Mouse (Mus musculus) kidney, postnatal 14 days (tissue): ENCODE data around the gene Uri1.

ENCODE experiments used
- DNase-seq: peaks from one replicate; pipeline ENCODE4 v3.0.0; 2022; ENCODE audit warnings: mixed read lengths

The Uri1 gene

DNA sequence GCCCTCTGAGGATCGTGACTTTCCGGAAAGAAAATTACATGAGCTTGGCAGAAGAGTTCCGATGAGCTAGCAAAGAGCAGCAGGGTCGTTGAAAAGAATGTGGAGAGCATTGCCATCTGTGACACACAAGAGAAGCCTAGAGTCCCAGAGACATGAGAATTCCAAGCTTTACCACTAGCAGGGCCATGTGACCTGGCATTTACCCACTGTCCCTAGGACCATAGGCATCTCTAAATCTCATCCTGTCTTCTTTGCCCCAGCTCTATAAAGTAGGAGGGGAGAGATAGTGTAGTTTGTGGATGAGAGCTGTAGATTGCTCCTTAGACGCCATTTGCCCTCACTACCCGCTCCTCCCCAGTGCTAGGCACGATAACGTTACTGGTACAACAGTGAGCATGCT lies at the start of gene Uri1:
TSS of gene Uri1 (minus strand) at position 101 of the 400 bp plus-strand sequence.
- DNase-seq, result no peak

DNA sequence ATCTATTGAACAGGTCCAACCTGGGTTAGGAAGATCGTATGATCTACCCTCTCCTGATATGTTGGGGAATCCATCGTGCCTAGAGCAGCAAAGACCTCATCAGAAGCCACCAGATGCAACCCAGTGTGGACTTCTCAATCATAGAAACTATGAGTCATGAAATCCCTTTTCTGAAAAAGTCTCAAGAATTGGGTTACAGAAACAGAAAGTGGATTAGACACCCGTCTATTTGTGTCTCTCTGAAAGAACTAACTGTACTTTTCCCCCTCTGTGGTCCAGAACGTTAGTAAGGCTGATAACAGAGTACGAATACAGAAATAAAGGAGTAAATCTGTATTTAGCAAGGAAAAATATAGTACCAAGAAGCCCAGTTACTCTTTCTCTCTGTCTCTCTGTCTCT lies 47.7 kb upstream of the Uri1 start:
- no peak for DNase-seq

DNA sequence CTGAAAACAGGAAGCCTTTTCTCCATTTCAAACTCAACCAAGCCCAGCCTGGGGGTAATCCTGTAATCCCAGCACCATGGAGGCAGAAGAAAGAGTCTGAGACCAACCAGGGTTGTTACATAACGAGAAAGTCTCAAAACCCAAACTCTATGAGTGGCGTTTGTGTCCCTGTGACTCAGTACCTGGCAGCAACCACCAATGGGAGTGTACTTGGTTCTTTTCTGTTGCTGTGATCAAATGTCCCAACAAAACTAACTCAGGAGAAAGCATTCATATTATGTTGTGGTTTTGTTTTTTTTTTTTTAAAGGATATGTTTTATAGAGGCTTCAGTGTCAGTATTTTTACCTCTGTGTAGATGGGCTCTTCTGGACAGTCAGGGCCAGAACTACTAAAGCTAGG lies 47.3 kb upstream of the Uri1 start:
- DNase-seq, result no peak

DNA sequence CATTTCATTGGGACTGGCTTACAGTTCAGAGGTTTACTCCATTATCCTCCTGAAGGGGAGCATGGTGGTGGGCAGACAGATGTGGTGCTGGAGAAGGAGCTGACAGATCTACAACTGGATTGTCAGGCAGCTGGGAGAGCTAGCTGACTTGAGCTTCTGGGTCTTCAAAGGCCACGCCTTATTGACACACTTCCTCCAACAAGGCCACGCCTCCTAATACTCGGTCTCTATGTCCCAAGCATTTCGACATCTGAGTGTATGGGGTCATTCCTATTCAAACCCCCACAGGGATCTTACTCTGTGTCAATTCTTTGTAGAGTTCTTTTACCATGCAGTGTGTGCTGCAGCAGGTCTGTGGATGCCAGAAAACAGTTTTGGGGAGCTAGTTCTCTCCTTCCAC lies 41.1 kb upstream of the Uri1 start:
- no peak for DNase-seq

DNA sequence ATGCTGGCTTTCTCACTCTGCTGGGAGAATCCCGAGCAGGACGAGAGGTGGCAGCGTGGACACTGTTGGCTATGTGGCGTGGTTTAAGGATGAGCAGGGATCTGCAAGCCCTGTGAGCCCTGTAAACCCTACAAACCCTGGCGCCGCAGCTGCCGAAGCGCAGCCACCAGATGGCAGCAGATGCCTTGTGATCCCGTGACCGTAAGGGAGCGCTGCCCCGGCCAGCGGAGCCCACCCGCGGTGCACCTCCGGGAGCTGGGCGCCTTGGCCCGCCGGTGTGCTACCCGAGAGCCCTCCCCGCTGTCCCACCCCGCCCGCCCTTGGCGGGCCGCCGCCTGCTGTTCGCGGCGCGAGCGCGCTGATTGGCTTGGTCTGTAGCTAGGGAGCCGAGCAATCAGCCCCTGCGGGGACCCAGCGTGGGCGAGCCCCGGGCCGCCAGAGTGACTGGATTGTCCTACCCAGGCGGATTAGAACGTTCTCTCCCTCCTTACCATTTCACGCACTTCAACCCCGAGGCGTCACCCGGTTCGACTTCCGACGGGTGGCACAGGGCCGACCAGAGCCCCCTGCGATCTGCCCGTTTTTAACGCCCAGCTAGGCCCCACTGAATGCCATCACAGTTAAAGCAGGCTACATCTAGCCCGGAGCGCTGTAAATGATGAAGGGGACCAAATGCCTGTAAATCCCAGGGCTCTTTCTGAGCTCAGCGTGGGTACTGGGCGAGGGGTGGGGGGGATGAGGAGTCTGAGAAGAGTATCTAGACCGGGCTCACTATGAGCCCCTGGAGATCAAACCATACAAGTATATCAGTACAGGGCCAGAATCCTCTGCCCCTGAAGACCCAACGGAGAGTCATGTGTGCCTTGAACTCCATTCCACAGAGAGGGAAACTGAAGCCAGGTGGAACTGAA lies 38.0 kb upstream of the Uri1 start:
- peak; percentile 91 for DNase-seq

DNA sequence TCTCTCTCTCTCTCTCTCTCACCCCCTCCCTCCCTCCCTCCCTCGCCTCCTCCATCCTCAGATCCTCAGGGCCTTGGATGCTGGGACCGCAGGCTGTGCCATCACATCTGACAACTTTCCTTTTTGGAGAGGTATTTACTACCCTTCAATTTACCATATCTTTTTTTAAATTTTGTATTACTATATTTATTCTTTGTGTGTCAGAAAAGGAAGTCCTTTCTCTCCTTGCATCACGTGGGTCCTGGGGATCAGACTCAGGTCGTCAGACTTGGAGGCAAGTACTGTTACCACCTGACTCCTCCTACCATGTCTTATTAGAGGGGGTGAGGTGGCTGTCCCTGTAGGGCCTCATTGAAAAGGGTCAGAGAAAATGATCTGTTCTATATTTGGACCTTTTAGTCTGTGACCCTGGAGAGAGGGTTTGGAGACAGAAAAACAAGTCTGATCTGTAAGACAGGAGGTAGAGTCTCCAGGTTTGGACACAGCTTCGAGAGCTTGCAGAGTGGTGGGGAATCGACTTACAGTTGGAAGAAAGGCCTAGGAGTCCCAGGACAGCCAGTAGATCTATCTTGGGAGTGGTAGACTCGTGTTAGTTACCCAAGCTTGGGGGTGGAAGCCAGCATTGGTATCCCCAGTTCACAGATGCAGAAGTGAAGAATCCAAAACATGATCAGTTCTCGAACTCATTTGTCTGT lies 36.4 kb upstream of the Uri1 start:
- no peak for DNase-seq

DNA sequence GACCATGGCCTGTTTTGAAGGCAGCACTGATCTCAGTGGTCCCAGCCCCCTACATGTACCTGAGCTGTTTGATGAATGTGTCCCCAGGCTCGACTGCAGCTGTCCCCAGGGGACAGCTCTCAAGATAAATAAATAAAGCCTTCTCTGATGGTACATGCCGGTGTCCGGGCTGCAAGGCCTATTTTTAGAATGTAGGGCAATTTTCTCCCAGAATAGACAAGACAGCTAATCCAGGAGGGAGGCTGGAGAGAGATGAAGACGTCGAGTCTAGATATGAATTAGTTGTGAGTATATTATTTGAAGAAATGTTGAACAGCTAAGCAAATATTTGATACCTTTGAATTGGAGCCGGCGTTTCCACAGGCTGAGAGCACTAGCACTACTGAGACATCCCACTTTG lies 35.7 kb upstream of the Uri1 start:
- DNase-seq, result no peak

DNA sequence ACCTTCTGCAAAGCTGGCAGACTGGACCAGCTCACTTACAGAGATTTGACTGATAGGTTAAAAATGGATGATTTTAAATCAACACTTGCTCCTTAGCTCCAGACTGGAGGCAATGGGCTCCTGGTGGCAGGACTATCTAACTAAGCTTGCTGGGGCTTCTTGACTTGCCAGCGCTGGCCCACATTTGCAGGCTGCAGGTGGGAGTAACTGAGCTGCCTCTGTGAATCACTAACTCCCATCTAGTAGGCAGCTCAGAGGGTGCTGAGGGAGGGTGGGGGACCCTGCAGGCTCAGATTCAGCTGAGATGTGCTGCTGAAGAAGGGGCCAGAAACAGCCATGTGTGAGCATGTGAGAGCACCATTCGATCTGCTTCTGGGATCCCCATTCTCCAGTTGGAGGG lies 32.6 kb upstream of the Uri1 start:
- DNase-seq, result no peak

DNA sequence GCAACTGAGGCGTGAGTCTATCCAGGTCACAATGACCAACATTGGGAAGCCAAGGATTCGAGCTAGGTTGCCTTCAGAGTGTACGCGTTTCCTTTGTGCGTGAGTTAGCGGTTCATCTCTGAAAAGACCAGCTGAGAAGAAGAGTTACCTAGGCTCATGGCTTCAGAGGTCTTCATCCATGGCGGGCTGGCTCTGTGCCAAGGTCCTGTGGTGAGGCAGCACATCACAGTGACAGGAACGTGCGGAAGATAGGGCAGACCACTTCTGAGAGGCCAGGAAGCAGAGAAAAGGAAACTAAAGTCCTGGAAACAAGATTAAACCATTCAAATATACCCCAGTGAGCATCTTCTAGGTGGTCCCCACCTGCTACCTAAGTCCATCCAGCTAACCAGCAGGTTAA lies 30.9 kb upstream of the Uri1 start:
- DNase-seq, result no peak

DNA sequence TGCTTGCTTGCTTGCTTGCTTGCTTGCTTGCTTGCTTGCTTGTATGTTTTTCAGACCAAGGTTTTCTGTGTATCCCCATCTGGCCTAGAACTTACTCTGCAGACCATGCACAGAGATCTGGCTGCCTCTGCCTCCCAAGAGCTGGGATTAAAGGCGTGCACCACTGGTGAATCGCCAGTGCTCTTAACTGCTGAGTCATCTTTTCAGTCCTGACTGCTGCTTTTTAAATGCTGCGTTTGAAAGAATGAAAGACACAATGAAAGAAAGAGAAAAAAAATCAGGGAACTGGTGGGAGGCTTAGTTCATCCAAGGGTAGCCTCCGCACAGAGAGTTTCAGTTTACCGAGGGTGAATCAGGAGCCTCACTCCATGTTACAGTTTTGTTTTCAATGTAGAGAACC lies 23.9 kb upstream of the Uri1 start:
- no peak for DNase-seq

DNA sequence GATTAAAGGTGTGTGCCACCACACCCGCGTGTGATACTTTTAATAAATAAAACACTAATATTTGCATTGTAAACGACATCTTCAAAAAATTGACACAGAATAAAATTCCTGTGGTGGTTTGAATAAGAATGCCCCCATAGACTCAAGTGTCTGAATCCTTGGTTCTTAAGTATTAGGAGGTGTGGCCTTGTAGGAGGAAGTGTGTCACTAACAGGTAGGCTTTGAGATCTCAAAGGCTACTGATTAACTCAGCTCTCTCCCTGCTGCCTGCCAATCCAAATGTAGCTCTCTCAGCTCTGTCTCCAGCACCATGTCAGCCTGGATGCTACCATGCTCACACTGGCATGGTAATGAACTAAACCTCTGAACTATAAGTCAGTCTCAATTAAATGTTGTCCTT lies 17.9 kb upstream of the Uri1 start:
- DNase-seq, result no peak

DNA sequence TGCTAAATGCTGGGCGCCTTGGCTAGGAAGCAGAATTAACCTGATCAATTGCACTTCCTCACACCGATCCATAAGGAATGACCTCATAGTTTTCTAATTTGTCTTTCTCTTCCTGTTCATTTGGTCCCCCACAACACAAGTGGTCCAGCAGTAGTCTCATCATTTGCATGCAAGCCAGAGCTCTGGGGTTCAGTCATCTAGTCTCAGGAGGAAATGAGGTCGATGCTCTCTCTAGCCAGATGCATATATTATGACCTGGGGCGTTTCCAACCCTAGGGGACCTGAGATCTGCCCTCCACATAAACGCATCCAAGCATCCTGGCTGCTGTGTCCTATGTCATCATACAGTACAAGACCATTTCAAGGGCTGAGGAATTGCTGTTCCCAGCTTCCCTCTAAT lies 14.2 kb upstream of the Uri1 start:
- no peak for DNase-seq

DNA sequence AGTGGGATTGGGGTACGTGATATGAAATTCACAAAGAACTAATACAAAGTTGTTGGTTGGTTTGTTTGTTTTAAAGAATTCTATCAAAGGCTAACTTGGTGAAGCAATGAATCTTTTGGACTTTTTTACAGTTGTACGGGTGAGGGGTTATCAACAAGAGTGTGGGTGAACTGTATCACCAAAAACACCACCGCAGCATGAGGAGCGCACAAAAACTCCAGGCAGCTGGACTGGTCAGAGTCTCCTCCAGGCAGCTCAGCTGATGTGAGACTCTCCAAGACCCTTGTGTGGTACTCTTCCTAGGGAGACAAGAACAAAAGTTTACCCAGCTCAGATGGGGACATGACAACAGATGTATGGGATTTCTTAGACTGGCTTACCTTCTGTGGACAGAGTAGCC lies 7.8 kb upstream of the Uri1 start:
- no peak for DNase-seq

DNA sequence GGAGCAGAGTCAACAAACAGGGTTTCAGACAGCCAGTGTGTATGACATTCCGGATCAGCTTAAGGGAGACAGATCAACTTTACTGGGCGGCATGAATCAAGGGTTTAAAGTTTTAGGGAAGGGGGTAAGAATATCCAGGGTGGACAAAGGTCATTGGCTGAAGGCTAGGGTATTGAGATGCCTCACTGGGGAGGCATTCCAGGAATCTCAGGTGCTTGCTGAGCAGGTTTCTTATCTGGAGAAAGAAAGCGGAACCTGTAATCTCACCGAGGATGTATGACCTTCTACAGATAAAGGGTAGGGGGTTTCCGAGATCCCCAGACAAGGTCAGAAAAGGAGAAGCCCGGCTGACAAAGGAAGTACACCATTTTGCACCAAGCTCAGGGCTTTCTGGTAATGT lies 7.3 kb upstream of the Uri1 start:
- no peak for DNase-seq

DNA sequence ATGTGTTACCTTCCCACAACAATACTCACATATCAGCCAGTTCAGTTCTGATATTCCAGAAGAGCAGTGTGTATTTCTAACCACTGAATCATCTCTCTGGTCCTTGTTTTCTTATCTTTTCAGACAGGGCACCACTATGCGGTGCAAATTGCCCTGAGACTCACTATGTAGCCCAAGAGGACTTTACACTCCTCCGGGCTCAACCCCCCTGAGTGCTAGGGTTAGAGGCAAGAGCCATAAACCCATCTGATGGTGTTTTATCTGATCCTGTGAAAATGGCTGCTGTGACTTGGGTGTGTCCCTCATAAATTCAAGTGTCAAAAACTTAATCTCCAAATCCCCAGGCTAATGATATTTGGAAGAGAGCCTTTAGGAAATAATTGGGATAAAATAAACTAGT lies 6.6 kb upstream of the Uri1 start:
- DNase-seq, result no peak

DNA sequence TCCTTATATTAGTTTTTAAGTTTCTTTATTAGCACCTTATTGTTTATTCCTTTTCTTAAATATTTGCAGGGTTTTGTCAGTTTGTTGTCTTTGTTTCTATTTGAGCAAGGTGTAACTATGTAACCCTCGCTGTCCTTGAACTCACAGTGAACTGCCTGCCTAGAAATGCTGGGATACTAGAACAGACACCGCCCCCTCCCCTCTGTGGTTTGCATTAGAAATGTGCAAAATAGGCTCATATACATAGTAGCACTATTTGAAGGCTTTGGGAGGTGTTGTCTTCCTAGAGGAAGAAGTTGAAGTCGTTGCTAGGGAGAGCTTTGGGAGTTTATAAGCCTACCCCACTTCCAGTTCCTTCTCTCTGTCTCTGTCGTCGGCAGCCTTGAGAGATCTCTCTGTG lies 5.7 kb upstream of the Uri1 start:
- no peak for DNase-seq

DNA sequence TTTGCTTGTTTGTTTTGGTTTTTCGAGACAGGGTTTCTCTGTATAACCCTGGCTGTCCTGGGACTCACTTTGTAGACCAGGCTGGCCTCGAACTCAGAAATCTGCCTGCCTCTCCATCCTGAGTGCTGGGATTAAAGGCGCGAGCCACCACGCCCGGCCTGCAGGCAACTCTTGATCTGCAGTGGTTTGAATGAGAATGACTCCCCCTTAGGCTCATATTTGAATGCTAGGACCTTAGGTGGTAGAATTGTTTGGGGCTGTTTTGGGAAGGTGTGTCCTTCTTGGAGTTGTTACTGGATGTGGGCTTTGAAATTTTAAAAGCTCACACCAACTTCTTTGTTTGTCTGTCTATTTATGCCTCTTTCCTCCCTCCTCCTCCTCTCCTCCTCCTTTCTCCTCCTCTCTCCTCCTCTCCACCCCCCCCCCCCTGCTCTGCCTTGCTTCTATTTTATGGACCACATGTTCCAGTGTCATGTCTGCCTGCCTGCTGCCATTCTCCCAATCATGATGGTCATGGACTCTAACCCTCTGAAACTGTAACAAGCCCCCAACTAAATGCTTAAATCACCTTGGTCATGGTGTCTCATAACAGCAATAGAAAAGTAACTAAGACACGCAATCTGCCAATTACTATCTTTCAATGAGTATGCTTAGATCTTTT lies 4.7 kb upstream of the Uri1 start:
- no peak for DNase-seq

DNA sequence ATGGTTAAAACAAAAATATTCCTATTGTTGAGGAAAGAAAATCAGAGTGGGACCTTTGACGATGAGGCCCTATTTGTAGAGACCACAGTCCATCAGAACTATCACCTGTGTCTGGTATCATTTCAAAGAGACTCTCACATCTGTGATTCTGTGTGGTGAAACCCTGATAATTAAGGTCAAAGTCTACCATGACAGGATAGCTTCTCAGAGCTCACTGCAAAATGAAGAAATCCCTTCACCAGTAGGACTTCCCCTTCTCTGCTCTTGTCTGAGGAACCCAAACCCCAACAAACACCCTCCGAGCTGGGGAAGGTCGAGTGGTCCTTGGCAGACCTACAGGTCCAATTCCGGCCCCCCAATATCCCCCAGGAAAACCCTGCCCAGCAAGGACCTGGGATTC lies 1.5 kb upstream of the Uri1 start:
- DNase-seq, result no peak

DNA sequence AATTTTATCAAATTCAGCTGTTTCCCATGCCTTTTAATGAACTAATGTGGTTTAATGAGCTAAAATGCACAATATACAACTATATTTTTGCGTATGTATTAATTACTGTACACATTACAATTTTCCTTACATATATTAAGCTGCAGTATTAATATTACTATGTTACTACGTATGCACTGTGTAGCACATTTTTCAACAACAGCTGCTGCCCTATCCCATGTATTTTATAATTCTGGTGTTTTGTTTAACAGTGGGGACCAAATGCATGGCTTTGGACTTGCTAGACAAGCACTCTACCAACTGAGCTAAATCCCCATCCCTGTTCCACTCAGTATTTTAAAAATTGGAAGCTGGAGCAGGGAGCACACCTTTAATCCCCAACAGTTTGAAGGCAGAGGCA lies 3.6 kb downstream of the Uri1 start:
- DNase-seq, result no peak

DNA sequence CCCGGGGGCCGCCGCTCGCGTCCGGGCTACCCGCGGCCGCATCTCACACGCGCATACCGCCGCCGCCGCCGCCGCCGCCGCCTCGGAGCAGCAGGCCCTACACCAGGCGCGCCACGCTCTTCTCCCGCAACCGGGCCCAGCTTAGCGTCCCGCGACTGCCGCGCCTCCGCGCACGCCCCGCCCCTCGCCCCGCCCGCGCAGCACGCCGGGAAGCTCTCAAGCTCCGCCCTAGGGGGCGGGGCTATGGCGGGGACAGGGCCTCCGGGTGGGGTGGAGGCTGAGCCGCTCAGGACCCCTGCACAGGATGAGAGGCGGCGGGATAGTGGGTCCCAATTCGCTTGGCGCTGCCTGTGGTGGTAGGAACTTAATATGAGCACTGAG lies 4.0 kb downstream of the Uri1 start:
- DNase-seq, result peak; percentile 95

DNA sequence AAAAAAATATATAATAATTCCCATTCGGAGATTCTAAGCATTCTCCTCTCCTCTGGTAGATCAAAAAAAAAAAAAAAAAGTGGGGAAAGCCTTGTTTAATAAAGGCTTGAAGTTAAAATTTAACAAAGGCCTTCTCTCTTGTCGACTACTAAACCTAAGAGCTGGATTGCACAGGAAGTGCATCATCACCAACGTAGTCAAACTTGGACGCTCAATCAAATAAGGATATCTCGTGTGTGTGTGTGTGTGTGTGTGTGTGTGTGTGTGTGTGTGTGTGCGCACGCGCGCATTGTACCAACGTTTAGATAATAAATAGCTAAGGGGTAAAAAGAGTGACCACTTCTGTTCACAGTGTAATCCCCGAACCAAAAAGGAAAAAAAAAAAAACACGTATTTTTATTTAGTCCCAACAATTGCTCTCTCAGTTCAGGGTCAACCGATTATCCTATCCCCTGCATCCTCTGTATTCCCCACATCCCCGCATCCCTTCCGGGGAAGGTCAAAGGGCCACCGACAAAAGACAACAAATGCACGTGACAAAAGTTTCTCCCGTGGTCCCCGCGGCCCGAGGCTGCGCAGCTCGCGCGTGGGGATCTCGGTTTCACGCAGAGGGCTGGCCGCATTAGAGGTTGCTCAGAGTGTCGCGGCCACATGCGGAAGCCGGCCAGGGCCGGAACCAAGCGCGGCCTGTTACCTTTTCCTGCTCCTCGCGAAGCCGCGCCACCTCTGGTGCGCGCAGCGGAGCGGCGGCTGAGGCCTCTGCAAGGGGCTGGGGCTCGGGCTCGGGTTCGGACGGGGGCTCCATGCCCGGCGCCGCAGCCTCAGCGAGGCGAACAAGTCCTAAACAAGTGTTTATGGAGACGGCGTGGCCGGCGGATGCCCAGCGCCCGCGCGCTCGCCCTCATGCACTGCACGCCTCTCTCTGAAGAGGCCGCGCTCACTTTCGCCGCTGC lies 4.7 kb downstream of the Uri1 start:
- peak; percentile 83 for DNase-seq

DNA sequence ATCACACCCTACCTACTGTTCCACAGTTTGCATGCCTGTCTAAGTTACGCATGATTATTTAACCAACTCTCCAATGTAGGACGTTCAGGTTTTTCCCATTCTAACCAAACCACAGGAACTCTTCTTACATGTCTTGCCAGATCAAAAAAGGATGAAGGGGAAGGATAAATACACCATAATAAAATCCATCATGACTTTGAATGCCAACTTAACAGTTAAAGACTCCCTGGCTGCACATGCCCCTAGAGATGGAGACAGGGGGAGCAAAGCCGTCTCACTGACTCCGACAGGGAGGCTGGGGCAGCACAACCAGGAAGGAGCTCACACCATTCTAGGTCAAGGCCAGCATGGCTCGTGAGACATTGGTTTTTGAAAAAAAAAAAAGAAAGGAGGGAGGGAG lies 8.0 kb downstream of the Uri1 start:
- no peak for DNase-seq

DNA sequence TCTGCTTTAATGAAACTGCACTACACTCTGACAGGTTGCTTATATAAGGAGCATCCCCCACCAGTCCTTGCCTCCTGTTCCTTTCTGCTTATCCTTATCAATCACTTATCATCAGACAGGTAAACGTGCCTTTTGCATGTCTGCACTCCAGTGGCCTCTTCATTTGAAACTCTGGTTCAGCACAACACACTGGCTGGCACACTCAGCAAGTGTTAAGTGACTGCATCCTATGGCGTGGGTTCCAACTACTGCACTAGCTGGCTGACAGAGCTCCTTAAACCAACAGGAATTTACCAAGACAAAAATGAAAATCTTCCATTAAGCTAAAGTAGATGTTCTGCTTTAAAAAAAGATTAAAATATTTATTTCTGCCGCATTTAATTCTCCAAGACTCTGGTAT lies 9.4 kb downstream of the Uri1 start:
- DNase-seq, result no peak
